Mouse (Mus musculus): ENCODE measurements at regions not wholly inside any gene's neighbourhood (a gene's known extent, or its start where the extent isn't known, plus 50 kb on each side); places are given as distances from the start of the nearest gene placed in this dataset.

GRCm38 (mm10) chr14:98937933-98938332, 56.2 kb downstream of the Rpl36a-ps1 start:
- no peak for DNase-seq (ENCODE audit: low spot score in 2 of 2)

GRCm38 (mm10) chr14:98937373-98937772, 56.7 kb downstream of the Rpl36a-ps1 start:
- DNase-seq (ENCODE audit: low spot score in 2 of 2), result no peak

- no peak for DNase-seq (ENCODE audit: low spot score in 2 of 2)
These were observed 60.7 kb downstream of the Rpl36a-ps1 start for GRCm38 (mm10) chr14:98933371-98933916.

- no peak for DNase-seq (ENCODE audit: low spot score in 2 of 2)
These were observed 64.8 kb downstream of the Rpl36a-ps1 start for GRCm38 (mm10) chr14:98929276-98929675.

- no peak for DNase-seq (ENCODE audit: low spot score in 2 of 2)
These were observed 85.9 kb downstream of the Rpl36a-ps1 start for GRCm38 (mm10) chr14:98908234-98908633.

- no peak for DNase-seq (ENCODE audit: low spot score in 2 of 2)
These were observed 95.2 kb downstream of the Rpl36a-ps1 start for GRCm38 (mm10) chr14:98898876-98899275.

- DNase-seq (ENCODE audit: low spot score in 2 of 2), result no peak
These were observed 96.7 kb downstream of the Rpl36a-ps1 start for GRCm38 (mm10) chr14:98897390-98897789.

GRCm38 (mm10) chr14:98895933-98896332, 98.2 kb downstream of the Rpl36a-ps1 start:
- DNase-seq (ENCODE audit: low spot score in 2 of 2), result no peak

- no peak for DNase-seq (ENCODE audit: low spot score in 2 of 2)
These were observed 101.4 kb downstream of the Rpl36a-ps1 start for GRCm38 (mm10) chr14:98892670-98893069.

- DNase-seq (ENCODE audit: low spot score in 2 of 2), result no peak
These were observed 102.7 kb downstream of the Rpl36a-ps1 start for GRCm38 (mm10) chr14:98891252-98891947.

- DNase-seq (ENCODE audit: low spot score in 2 of 2), result no peak
These were observed 106.5 kb downstream of the Rpl36a-ps1 start for GRCm38 (mm10) chr14:98887588-98887987.

GRCm38 (mm10) chr14:98886982-98887381, 107.1 kb downstream of the Rpl36a-ps1 start:
- no peak for DNase-seq (ENCODE audit: low spot score in 2 of 2)

GRCm38 (mm10) chr14:98882586-98882985, 111.5 kb downstream of the Rpl36a-ps1 start:
- no peak for DNase-seq (ENCODE audit: low spot score in 2 of 2)

GRCm38 (mm10) chr14:98877956-98878355, 116.2 kb downstream of the Rpl36a-ps1 start:
- DNase-seq (ENCODE audit: low spot score in 2 of 2), result no peak

GRCm38 (mm10) chr14:98873446-98873845, 120.7 kb downstream of the Rpl36a-ps1 start:
- no peak for DNase-seq (ENCODE audit: low spot score in 2 of 2)

- no peak for DNase-seq (ENCODE audit: low spot score in 2 of 2)
These were observed 124.2 kb downstream of the Rpl36a-ps1 start for GRCm38 (mm10) chr14:98869888-98870287.

GRCm38 (mm10) chr14:98866880-98867279, 127.2 kb downstream of the Rpl36a-ps1 start:
- DNase-seq (ENCODE audit: low spot score in 2 of 2), result no peak

- DNase-seq (ENCODE audit: low spot score in 2 of 2), result no peak
These were observed 130.1 kb downstream of the Rpl36a-ps1 start for GRCm38 (mm10) chr14:98864001-98864400.

GRCm38 (mm10) chr14:98863598-98863997, 130.5 kb downstream of the Rpl36a-ps1 start:
- DNase-seq (ENCODE audit: low spot score in 2 of 2), result no peak

GRCm38 (mm10) chr14:98862095-98862735, 131.9 kb downstream of the Rpl36a-ps1 start:
- DNase-seq (ENCODE audit: low spot score in 2 of 2), result no peak

GRCm38 (mm10) chr14:98858801-98859200, 135.3 kb downstream of the Rpl36a-ps1 start:
- DNase-seq (ENCODE audit: low spot score in 2 of 2), result no peak

GRCm38 (mm10) chr14:98848500-98848899, 145.6 kb downstream of the Rpl36a-ps1 start:
- no peak for DNase-seq (ENCODE audit: low spot score in 2 of 2)

- no peak for DNase-seq (ENCODE audit: low spot score in 2 of 2)
These were observed 149.9 kb downstream of the Rpl36a-ps1 start for GRCm38 (mm10) chr14:98844221-98844620.
